Mouse (Mus musculus) frontal cortex, postnatal 10 days (tissue): ENCODE measurements around the gene Qrich1.

Experiments used
- DNase-seq, 2 experiments: peaks; one replicate each; pipeline ENCODE4 v3.0.0; 2022; ENCODE audit warnings: low spot score in 2 of 2, mixed read lengths in 1 of 2

The Qrich1 gene

DNA sequence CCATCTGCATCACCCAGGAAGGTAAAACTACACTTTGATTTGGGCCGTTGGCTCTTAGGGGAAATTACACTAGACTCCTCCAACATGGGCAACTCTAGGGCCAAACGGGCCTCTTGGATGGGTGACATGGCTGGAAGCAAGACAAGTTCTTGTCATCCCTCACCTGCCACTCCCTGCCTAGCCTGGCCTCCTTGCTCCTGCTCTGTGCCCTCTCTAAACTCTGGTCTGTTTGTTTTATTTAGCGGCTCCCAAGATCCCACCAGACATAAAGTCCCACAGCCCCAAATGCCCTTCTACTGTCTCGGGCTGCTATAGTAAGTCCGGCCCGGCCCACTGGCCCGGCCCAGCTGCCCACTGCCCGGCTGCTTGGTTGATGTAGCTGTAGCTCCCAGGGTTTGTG, 47.1 kb downstream of the Qrich1 start:
- DNase-seq = no peak

DNA sequence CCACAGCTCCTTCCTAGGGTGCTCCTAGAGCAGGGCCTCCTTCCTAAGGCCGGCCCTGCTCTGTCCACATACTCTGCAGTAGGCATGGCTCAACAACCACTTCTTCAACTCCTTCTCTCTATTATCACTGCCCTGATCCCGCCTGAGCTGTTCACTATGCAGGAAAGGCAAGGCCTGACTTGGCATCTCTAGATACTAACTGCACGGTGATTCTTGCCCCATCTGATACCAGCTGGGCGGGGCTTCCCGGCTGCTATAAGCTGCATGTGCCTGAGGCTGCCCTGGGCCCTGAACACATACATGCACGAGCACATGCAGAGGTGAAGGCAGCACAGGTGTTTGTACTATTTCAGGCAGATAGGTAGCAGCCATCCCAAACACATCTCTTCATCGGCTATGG, 47.5 kb downstream of the Qrich1 start:
- DNase-seq = no peak

DNA sequence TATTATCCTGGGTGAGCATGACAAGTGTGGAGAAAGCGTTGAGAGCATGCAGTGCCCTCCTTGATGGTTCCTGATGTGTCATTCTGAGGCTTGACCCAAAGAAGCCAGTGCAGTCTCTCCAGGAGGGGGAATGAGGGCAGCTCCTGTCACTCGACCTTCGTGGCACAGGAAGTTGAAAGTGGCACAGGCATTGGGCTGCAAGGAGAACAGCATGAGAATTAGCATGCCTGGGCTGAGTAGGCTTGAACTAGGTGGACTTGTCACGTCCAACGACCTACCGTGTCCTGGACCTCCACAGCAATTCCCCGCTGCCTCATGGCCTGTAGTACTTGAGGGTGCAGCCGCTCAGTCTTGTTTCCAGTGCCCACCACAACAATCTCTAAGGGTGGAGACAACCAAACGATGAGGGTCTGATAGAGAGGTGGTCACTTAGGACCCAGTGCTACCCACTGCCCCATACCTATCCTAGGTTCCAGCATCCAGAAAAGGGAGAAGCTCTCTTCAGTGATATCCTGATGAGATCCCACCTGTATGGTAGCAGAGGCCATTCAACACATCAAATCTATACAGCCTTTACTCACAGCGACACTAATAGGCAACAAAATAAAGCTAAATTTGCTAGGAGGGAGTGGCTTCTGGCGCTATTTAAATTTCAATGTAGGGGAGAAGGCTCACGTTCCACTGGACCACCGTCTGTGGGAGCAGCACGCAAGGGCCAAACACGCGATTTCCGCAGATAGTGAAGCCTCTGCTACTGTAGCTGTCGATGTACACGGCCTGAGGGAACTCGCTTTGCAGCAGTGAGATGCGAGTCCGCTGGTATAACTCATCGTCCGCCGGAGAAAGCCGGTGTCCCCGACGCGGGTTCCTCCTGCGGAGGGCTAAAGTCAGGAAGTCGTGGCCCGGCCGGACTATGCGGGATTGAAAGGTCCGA, 49.5 kb downstream of the Qrich1 start:
- DNase-seq = no peak

DNA sequence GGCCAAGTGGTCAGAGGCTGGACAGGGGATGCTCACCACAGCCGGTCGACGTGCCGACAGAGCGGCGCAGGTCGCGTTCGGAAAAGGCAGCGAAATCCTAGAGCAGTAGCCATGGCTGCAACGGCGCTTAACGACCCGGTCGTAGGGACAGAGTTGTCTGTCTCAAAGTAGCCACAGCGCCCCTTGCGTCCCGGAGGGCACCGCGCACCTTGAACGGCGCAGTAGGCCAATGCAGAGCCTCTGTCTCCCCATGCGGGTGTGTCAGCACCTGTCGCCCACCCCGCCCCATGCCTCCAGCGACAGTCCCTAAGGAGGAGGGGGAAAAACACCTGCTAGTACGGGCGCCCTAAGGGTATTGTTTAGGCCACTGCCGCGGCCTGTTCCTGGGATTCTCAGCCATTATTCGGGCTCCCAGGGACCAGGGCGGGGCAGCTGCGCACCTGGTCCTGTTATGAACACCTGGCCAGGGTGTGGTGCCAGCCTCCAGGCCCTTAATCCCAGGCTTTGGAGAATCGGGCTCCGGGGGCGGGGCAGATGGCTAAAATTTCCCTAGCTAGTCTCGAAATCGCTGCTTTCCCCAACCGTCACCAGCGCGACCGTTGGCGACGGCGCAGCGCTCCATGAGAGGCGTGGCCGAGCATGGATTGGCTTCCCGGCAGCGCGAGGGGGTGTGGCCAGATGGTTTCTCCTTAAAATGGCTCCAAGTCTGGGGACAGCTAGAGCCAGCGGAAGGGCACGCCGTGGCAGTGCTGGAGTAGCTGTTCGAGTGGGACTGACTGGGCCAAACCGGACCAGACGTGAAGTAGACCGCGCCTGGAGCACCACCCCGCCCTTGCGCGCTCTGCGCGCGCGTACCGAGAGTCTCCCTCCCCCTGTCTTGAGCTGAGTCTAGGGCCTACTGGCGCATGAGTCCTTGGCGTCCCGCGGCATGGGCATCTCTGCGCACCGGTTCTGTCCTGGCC, 50.5 kb downstream of the Qrich1 start, which contains the start of gene Ndufaf3:
TSS of gene Ndufaf3 (minus strand) at position 620 of the 962 bp plus-strand sequence.
- DNase-seq = peak; percentile 92 to 94

DNA sequence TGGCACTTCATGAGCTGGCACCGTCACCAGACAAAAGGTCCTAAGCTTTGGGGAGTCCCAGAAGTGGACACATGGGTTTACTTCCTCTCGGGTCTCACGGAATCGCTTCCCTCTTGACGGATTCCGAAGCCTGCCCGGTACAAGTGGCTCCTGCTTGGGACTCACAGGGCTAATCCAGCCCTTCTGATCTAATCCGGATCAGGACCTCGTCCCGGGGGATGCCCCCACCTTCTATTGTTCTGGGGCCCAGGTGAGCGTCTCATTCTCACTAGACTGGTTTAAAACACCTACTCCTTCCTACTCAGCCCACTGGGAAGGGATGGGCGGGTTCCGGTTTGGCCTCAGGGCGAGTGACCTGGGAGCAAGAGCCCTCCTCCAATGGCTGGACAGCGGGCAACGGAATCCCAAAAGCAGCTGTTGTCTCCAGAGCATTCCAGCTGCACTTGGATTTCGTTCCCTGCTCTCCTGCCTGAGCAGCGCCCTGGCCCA, 51.4 kb downstream of the Qrich1 start:
- no peak for DNase-seq

DNA sequence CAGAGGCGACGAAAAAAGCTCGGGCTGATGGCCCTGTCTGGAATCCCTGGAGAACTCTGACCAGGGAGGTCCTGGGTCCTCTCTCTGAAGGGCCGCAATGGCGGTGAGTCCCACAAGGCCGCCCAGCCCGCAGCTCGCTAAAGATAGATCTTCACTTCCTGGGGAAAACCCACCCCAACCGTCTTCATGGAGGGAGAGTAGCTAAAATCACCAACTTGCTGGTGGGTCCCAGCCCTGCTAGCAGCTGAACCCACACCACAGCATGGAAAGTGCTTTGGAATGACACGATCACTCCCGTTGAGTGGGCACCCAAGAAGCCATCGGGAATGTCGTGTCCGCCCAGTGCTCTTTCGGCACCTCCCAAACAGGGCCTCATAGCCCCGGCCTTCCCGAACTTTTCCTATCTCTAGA, 51.9 kb downstream of the Qrich1 start:
- DNase-seq = no peak

DNA sequence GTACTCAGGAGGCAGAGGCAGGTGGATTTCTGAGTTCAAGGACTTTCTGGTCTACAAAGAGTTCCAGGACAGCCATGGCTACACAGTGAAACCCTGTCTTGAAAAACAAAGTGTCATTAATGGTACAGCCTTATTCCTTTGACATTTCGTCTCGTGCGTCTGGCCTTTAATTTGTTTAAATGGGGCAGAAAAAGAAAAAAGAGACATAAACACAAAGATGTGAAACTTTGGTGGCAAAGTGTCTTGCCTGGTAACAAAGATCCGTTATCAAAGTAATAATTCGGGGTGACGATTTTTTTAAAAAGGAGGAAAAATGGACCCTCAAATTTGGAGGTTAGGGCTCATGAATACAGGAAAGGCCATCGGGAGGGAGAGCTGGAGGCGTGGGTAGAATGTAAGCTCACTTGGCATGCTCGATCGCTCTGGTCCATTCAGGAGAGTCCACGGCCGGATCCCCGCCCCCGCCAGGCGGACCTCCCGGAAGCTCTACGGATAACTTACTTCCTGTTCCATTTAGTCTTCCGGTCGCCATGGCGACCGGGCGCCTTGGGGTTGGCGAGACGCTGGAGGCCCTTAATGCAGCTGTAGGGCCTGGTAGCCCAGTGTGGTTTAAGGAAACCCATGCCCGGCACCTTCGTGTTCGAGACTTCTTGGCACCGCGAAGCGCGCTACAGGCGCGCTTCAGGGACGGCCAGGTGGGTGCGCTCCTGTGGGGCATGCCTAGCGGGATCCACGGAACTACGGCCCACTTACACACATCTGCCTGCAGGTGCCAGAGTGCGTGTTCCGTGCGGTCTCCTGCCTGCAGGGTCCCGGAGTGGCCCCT, 53.0 kb downstream of the Qrich1 start, which contains the start of gene Dalrd3:
TSS of gene Dalrd3 (plus strand) at position 506 of the 826 bp plus-strand sequence.
- peak; percentile 86 to 91 for DNase-seq

DNA sequence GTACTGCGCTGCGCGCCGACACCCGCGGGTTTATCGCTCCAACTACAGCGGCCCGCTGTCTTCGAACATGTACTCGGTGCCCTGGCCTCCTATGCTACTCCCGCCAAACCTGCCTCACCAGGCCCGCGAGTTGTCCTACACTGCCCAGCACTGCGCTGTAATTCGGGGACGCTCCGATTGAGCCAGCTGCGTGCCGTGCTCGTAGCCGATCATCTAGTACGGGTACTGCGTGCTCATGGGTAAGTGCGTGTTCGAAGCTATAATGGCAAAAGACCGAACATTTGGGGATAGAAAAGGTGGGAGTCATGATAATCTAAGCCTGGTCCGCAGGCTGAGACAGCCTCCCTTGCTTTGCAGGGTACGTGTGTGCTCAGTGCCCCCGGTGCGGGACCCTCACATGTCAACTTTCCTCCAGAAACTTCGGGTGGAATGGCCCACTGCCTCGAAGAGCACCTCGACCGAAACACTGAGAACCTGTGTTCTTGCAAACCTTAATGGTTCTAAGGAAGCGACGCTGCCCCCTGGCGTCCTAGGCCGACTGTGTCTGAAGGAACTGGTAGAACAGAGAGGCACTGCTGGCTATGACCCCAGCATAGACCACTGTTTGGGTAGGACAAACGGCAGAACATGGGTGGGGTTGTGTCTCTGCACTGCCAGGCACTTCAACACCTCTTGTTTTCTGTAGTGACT, 53.7 kb downstream of the Qrich1 start:
- no peak for DNase-seq

DNA sequence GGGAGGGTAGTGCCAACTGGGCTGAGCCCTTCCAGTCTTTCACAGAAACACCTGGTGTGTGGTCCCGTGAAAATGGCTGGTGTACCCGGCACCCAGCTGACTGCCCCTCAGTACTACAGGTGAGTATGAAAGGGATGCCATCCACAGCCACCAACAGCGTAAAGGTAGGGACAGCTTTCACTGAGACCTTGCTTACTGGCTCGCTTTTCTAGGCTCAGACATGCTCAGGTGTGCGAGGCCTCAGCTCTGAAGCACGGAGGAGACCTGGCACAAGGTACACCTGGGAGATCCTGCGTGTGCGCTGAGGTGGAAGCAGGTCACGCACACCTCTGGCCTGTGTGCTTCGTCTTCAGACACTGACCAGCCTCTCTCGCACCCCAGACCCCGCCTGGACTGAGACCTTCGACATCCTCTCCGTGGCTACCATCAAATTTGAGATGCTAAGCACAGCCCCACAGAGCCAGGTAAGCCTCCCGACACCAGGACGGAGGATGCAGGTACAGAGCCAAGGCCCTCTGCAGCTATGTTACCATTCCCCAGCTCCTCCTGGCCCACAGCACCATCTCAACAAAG, 54.9 kb downstream of the Qrich1 start:
- DNase-seq = no peak

DNA sequence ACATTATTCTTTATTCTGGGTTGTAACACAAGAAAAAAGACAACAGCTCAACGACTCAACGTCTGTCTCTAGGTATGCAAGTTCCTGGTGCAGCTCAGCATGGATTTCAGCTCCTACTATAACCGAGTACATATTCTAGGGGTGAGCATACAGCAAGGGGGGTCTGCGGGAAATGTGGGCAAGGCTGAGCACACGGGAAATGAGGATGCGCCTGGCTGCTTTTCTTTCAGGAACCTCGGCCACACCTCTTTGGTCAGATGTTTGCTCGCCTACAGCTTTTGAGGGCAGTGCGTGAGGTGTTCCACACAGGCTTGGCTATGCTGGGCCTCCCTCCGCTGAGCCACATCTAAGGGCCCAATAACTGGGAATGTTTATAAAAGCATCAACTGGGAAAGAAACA, 55.7 kb downstream of the Qrich1 start:
- DNase-seq = no peak

DNA sequence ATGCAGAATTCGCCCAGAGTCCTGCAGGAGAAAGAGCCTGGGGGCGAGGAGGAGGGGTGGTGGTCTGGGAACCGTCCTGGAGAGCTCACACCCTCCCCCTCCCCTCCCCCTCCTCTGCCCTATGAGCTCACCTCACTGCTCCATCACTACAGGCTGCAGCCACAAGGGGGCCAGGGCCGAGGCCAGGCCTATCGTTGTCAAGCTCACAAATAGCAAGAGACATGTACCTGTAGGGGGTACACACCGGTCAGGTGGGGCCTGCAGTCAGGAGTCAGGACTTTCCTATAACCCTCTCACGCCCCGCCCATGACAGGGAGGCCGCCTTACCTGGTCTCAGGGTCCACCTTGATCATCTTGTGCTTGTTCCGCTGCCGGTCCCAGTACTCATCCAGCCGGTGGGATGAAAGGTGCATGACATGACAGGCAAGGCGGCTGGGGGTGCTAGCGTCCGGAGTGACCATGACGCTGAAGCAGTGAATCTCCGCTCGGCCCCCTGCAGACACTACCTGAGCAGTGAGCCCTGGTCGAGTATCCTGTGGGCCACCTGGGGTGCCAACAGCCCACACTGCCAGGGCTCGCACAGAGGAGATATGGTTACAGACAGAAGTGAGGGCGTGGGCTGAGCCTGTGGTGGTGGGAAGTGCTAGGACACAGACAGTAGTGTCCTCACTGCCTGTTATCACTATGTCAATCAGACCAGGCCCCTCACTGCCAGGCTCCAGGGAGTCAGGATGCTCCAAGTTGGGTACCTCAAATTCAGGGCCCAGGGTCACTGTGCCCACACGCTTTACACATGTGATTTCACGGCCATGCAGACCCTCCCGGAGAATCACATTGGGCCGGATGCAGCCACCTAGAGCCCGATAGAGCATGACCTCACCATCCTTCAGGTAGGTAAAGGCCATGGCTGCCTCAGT, 57.4 kb downstream of the Qrich1 start:
- no peak for DNase-seq

DNA sequence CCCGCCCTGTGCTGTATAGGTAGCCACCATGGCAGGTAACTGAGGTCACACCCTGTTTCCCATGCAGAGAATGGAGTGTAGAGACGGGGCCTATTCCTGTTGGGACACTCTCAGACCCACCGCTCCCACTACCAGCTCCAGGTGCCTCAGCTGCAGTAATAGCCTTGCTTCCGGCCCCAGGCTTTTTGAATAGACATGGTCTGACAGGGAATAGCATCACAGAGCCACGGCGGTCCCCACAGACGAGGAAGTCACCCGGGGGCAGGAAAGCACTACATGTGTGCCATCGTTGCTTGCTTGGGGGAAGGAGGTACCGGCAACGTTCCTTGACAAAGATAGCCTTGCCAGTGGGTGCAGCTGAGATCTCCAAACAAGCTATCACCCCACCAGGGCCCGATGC, 58.3 kb downstream of the Qrich1 start:
- no peak for DNase-seq

DNA sequence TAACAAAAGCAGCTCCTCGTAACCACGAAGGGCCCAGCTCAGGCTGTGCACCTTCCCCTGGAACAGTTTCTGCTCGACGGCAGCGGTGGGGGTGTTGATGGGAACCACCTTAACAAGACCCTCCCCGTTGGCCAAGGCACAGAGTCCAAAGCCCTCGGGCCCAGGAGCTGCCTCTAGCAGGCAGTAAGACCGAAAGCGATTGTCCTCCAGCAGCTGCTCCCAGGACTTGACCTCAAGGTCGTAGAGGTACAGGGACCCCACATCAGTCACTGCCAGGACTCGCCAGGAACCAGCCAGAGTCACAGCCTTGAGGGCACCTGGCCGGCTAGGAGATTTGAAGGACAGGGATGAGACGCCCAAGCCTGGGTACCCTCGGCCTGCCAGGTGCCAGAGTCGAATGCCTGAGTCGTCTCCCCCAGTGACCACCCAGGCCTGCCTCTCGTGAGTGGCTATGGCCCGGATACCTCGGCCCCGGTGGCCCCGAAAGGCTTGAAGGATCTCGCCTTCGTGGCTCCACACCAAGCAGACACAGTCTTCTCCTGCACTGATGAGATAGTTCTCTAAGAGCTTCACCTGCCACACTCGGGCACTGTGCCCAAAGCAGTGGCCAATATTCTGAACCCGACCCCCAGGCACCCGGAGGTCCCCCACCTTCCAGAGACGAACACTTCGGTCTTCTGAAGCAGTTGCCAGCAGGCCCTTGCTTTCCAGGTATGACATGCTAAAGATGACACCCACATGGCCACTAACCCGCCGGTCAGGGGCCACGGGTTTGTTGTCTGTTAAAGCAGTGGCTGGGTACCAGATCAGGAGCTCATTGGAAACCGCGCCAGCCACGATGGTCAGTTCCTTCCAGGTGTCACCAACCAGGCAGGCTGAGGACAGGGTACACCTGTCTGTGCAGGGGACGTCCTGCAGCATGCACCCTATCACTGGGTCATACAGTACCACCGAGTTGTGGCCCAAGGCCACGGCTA, 59.0 kb downstream of the Qrich1 start:
- DNase-seq = no peak

DNA sequence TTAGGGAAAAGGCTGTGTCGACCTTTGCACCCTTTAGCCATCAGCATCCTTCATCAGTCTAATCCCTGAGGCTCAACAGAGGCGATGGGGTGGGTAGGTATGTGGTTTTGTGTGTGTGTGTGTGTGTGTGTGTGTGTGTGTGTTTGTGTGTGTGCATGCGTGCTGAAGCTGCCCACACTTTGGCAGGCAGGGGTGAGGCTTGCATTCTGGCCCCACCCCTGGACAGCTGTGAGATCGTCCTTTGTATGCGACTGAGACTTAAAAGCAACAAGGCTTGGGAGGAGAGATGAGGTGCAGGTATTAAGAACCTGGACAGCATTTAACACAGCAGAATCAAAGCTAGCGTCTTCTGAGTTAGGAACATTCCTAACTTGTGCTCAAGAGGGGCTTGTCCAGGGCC, 60.4 kb downstream of the Qrich1 start:
- DNase-seq = no peak

DNA sequence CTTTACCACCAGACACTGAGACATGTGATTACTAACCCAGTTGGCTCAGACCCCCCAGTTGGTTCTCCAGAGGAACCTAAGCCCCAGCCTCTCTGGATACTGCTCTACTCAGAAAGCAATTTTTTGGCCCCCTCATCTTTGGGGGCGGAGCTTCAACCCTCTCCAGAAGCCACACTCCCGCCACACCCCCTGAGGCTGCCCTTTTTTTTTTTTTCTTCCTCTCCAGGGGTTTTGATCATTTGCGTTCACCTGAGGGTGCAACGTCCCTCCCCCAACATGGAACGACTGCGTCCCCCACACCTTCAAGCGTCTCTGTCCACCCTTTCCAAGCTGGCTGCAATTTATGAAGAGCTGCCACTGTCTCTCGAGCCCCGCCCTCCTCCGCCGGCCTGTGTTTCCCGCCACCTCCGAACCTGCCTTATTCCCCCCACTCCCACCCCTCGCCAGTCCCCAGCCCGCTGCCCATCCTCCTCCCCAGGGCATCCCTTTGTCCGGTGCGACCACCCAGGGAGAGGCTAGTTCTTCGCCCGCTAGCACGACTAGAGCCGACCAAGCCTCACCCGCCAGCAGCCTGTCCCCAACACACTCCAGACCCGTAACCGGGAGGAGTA, 61.4 kb downstream of the Qrich1 start:
- DNase-seq = no peak

DNA sequence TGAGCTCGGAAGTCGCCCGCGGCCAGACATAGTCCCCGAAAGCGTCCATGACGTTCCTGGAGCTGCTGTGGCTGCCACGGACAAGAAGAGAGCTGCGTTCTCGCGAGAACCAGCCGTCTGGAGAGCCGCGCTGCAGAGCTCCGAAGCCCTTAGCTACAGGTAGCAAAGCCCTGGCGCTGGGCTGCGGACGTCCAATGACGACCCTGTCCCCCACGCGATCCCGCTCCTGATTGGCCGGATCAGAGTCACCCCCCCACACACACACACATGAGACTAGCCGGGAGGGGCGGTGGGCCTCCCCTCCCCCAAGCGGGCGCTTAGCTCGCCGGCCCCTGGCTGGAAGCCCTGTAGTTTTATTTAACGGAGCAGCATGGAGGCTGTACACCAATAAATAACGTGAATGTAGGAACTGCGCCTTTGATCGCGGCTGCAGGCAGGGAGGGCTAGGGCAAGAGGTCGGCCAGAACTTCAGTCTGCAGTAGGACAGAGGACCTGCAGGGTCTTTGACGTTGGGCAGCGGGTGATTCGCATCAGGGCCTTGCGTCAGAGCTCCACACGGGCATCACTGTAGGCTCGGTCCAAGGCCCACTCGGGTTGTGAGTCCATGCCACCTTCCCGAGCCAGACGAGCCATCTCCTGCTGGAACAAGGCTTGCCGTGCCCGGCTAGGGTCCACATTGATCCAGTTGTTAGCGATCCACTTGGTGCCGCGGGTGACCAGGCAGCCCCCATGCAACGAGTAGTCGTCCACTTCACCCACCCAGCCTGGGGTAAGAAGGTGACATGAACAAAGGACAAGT, 62.1 kb downstream of the Qrich1 start, which contains the start of gene Wdr6:
TSS of gene Wdr6 (minus strand) at position 195 of the 799 bp plus-strand sequence.
- DNase-seq = peak; percentile 95 to 96

DNA sequence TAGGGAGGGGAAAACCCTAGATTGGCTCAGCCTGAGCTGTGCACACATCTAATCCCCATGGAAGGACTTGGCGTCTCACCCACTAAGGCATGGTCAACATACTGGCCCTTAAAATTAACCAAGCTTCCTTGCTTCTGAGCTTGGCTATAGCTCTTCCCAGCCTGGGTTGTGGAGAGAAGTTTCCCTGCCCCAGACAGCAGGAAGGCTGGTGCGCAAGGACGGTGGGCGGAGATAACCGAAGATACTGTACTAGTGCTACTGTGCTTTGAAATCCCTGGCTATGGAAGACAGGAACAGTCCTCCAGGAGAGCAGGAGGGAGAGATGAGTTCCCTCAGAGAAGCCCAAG, 62.7 kb downstream of the Qrich1 start:
- no peak for DNase-seq
